Mouse (Mus musculus) liver, embryonic 13.5 days (tissue): ENCODE measurements around the gene Cyth3. TPM values are rescaled to one million over a fixed set of nuclear protein-coding genes. Genes with fewer than 3 reads are reported as not detected.

Experiments
- ATAC-seq: fragments of 200-750 bp; cut with Nextera tagmentation; 2 replicates; pipeline ENCODE4 v1.8.0; 2017; ENCODE audit warnings: low read depth, mild to moderate bottlenecking, moderate number of reproducible peaks, moderate library complexity
- DNase-seq: peaks from one replicate; pipeline ENCODE4 v3.0.0; 2022
- H3K27ac ChIP-seq: fragments of 300-500 bp; sonication (generic); 2 replicates; pipeline ENCODE4 v1.5.1; 2015; ENCODE audit warnings: moderate library complexity, mild to moderate bottlenecking, inconsistent platforms
- H3K27me3 ChIP-seq: fragments of 300-500 bp; sonication (generic); 2 replicates; pipeline ENCODE4 v1.6.1; 2015; ENCODE audit warnings: mild to moderate bottlenecking, inconsistent platforms
- H3K36me3 ChIP-seq: fragments of 300-500 bp; sonication (generic); 2 replicates; pipeline ENCODE4 v1.6.1; 2015; ENCODE audit warnings: mild to moderate bottlenecking, inconsistent platforms
- H3K4me1 ChIP-seq: fragments of 300-500 bp; sonication (generic); replicated peaks from 2 replicates; pipeline ENCODE4 v1.6.1; 2015; ENCODE audit warnings: inconsistent platforms
- H3K4me2 ChIP-seq: fragments of 300-500 bp; sonication (generic); 2 replicates; pipeline ENCODE4 v1.6.1; 2015; ENCODE audit warnings: inconsistent platforms, mild to moderate bottlenecking, moderate library complexity
- H3K4me3 ChIP-seq: fragments of 300-500 bp; sonication (generic); replicated peaks from 2 replicates; pipeline ENCODE4 v1.5.1; 2015; ENCODE audit warnings: mild to moderate bottlenecking, inconsistent platforms
- H3K9ac ChIP-seq: fragments of 300-500 bp; sonication (generic); 2 replicates; pipeline ENCODE4 v1.6.1; 2015; ENCODE audit warnings: mild to moderate bottlenecking, inconsistent platforms
- H3K9me3 ChIP-seq: fragments of 300-500 bp; sonication (generic); replicated peaks from 2 replicates; pipeline ENCODE4 v1.6.1; 2016; ENCODE audit warnings: inconsistent platforms
- WGBS: fragments of 180-500 bp; shearing (Covaris S2); methylation state at CpG from one replicate; pipeline ENCODE4 v1.1.7; 2015; ENCODE audit not compliant: insufficient replicate concordance; 5-methylcytosine and 5-hydroxymethylcytosine counted together
- polyA plus RNA-seq: library from polyadenylated mRNA; unstranded; fragments of >200 nt; fragmentation: Nextera tagmentation; extraction: Ambion mirVana; gene quantifications from 2 replicates; pipeline ENCODE4 v1.2.1, GENCODE M21; 2015

Gene Cyth3
- polyA plus RNA-seq, 1 experiment from 2014 or later: 35.0 TPM

DNA sequence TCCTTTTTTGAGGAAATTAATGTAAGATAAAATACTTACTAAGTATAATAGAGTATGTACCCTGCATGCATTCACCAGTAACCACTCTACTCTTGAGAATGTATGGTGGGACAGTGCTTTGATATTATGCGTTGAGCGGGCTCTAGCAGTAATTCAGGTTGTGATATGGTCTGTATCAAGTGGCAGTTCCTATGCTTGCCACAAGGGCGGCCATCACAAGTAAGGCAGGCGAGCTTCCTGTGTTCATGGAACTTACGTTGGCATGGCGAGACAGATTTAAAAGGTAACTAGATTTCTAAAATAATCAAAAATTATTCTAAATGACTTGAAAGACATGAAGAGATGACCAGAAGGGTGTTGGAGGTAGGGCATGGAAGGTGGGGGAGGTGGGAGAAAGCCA is 5.3 kb downstream of the Cyth3 start:
- WGBS: 86% methylated on average over 6 of the region's 6 CpGs
- peaks cover 19% of the 10 kb centered on the region for H3K36me3 ChIP-seq
- ATAC-seq (no peak), DNase-seq (no peak)
- no peaks in the 10 kb centered on the region for H3K27me3 ChIP-seq
- H3K9ac ChIP-seq: no peak overlapping the region
- no peak overlapping the region for H3K4me2 ChIP-seq
- H3K4me3 ChIP-seq: no peak overlapping the region
- peaks cover 92% of the 10 kb centered on the region for H3K4me1 ChIP-seq
- no peaks in the 10 kb centered on the region for H3K9me3 ChIP-seq
- H3K27ac ChIP-seq: peak overlapping the region; percentile 43

DNA sequence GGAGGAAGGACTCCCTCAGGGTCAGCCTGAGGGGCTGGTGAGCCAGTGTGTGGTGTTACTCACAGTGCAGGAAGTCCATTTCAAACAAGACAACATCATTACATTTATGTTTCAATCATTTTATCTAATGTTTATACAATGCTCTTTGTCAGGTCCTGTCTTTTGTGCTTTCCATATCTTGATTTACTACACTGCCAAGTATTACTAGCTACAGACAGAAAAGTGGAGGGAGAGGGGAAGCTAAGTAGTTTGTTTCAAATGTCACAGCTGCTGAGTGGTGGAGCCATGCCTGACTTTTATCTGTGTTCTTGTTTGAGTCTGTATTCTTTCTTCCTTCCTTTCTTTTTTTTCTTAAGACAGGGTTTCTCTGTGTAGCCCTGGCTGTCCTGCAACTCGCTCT is 5.7 kb downstream of the Cyth3 start:
- H3K9ac ChIP-seq: no peak overlapping the region
- peaks cover 94% of the 10 kb centered on the region for H3K4me1 ChIP-seq
- no peaks in the 10 kb centered on the region for H3K9me3 ChIP-seq
- peak overlapping the region; percentile 43 for H3K27ac ChIP-seq
- H3K4me2 ChIP-seq: no peak overlapping the region
- H3K4me3 ChIP-seq: no peak overlapping the region
- WGBS: 84% methylated on average over 1 of the region's 1 CpGs
- ATAC-seq (no peak), DNase-seq (no peak)
- H3K27me3 ChIP-seq: no peaks in the 10 kb centered on the region
- peaks cover 19% of the 10 kb centered on the region for H3K36me3 ChIP-seq

DNA sequence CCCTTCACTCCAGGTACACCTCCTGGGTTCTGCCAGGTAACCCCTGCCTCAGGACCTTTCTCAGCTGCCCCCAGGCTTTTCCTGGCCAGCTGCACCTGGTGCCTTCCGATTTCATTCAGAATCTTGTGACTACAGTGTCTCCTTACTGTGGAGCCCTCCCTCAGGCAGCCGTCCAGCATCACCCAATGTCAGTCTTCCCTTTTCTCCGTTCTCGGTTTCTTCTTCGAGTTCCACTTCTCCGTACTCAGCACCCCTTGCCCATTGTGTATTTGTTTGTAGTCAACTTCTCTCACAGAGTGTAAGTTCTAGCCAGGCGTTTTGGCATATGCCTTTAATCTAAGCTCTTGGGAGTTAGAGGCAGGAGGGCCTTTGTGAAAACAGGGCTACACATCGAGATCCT is 7.4 kb downstream of the Cyth3 start:
- Histone ChIP-seq H3K36me3 (peaks cover 19% of the 10 kb centered on the region), H3K4me2 (no peak overlapping the region), H3K27ac (peak overlapping the region; percentile 22), H3K27me3 (no peaks in the 10 kb centered on the region), H3K4me3 (no peak overlapping the region), H3K9me3 (no peaks in the 10 kb centered on the region), H3K9ac (no peak overlapping the region), H3K4me1 (peaks cover 95% of the 10 kb centered on the region)
- ATAC-seq: no peak
- WGBS: 88% methylated on average over 8 of the region's 8 CpGs
- no peak for DNase-seq

DNA sequence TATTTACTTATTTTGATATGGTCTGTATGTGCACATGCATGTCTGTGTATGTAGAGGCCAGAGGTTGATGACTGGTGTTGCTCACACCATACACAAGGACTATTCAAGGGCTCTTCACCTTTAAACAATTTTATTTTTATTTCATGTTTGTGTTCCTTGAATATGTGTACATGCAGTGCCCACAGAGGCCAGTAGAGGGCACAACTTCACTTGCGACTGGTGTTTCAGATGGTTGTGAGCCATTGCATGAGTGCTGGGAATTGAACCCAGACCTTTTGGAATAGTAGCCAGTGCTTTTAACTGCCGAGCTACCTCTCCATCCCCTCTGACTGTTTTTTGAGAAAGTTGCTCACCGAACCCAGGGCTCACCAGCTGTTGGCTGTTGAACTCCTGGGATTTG is 8.0 kb downstream of the Cyth3 start:
- ATAC-seq: no peak
- Histone ChIP-seq H3K4me1 (peaks cover 96% of the 10 kb centered on the region), H3K27ac (peak overlapping the region; percentile 94), H3K36me3 (peaks cover 19% of the 10 kb centered on the region), H3K4me3 (no peak overlapping the region), H3K9me3 (no peaks in the 10 kb centered on the region), H3K27me3 (no peaks in the 10 kb centered on the region), H3K4me2 (no peak overlapping the region), H3K9ac (no peak overlapping the region)
- no peak for DNase-seq
- WGBS: 86% methylated on average over 3 of the region's 3 CpGs

DNA sequence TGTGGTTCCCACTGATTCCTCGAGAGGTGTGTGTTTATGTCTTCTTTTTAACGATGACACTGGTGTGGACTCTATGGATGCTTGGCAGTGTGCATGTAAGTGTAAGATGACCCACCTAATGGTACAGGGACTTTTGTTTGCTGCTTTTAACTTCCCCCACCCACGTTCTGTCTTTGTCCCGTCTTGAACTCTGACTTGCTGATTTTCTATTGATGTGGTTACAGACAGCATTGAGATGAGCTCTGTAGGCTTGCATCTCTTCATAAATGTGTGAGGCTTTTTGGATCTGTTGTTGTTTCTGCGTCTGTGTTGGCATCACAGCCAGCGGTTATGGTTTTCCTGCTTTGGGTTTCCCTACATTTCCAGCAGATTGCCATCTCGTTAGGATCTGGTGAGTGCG is 8.5 kb downstream of the Cyth3 start:
- H3K4me1 ChIP-seq: peaks cover 97% of the 10 kb centered on the region

DNA sequence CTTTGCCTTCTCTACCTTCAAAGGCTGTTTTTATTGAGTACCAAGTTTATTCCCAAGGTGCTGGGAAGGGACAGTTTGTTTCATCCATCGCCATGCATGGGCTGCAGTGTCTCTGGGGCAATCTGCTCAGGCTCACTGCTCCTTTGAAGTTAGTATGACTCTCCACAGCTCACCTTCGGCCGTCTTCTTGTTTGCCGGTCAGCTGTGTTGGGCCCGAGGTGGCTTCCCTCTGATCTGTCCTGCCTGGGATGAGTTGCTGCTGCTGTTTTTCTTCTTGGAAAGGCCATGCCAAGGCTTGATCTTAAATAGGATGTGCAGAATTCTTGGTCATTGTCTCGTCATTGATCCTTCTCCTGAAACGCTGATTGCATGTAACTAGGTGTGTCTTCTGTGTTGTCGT is 9.3 kb downstream of the Cyth3 start:
- DNase-seq (no peak), ATAC-seq (no peak)
- WGBS: 76% methylated on average over 8 of the region's 8 CpGs
- H3K9ac ChIP-seq: peak overlapping the region; percentile 63
- no peaks in the 10 kb centered on the region for H3K27me3 ChIP-seq
- peak overlapping the region; percentile 63 for H3K4me2 ChIP-seq
- H3K27ac ChIP-seq: peak overlapping the region; percentile 94
- H3K36me3 ChIP-seq: peaks cover 19% of the 10 kb centered on the region
- H3K9me3 ChIP-seq: no peaks in the 10 kb centered on the region
- peaks cover 97% of the 10 kb centered on the region for H3K4me1 ChIP-seq
- no peak overlapping the region for H3K4me3 ChIP-seq

More for the DNA sequence above, 8.5 kb downstream of the Cyth3 start:
- Histone ChIP-seq H3K4me3 (no peak overlapping the region), H3K27ac (peak overlapping the region; percentile 94), H3K27me3 (no peaks in the 10 kb centered on the region), H3K9ac (peak overlapping the region; percentile 14; the same call in 1 of the 2 replicates), H3K4me2 (0 out of 2 replicates have a peak overlapping the region, but pooled peaks have one; percentile 63), H3K36me3 (peaks cover 19% of the 10 kb centered on the region), H3K9me3 (no peaks in the 10 kb centered on the region)
- ATAC-seq: no peak
- WGBS: 79% methylated on average over 8 of the region's 8 CpGs
- no peak for DNase-seq

DNA sequence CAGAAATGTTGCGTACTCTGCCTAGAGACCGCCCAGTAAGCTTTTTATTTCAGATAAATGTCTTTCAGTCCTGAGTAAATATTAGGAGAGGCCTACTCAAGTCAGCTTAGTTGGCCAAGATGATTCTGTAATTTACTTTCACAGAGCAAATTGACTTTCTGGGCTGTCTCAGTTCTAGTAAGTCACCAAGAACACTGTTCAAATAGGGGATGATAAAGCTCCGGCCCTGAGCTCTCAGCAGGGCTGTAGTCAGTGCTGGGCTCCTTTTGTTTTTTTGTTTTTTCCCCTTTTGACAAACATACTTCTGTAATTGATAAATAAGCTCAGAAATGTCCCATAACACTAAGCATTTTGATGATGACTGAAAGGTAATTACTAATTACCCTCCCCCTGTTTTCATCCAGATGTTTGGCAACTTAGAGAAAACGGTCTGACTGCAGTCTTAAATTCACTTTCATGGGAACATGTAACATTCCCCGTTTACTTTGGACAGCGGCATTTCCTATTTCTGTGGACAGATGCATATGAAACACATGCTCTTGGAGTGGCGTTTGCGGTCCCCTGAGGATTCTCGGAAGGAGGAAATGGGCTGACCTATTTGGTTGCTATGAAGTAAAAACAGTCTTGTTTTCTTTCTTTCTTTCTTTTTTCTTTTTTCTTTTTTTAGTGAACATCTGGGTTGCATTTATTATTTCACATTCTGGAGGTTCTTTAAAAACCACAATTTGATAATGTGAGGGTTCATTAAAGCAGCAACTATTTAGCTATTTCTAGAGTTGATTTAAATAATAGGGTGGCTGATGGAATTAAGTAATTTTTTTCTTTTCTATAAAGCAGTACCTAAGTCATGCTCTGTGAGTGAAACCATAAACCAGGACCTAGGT is 10.7 kb downstream of the Cyth3 start:
- H3K4me3 ChIP-seq: peak overlapping the region; percentile 29
- H3K9me3 ChIP-seq: no peaks in the 10 kb centered on the region
- peak overlapping the region; percentile 63 for H3K9ac ChIP-seq
- 31% methylated on average over 9 of the region's 9 CpGs for WGBS
- H3K27ac ChIP-seq: peak overlapping the region; percentile 94
- peaks cover 95% of the 10 kb centered on the region for H3K4me1 ChIP-seq
- H3K4me2 ChIP-seq: peak overlapping the region; percentile 63
- no peak for ATAC-seq
- H3K36me3 ChIP-seq: peaks cover 19% of the 10 kb centered on the region
- no peaks in the 10 kb centered on the region for H3K27me3 ChIP-seq
- DNase-seq: no peak

DNA sequence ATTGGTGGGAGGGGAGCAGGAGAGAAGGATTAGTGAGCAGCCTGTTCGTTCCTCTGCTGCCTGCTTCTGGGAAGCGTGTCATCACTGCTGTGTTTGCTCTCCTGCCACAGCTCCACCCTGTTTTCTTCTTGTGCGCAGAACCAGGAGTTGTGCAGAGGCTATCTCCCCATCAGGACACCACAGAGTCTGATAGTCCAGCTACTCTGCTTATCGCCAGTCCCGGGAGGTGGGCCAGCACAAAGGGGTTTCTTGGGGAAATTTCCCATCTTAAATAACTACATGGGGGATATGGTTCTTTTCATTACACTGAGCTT is 11.3 kb downstream of the Cyth3 start:
- peak overlapping the region; percentile 94 for H3K27ac ChIP-seq
- no peaks in the 10 kb centered on the region for H3K27me3 ChIP-seq
- peaks cover 95% of the 10 kb centered on the region for H3K4me1 ChIP-seq
- 7% methylated on average over 5 of the region's 5 CpGs for WGBS
- H3K9ac ChIP-seq: peak overlapping the region; percentile 63
- ATAC-seq: peak; percentile 98
- peak; percentile 72 for DNase-seq
- H3K4me2 ChIP-seq: peak overlapping the region; percentile 63
- H3K9me3 ChIP-seq: no peaks in the 10 kb centered on the region
- peaks cover 19% of the 10 kb centered on the region for H3K36me3 ChIP-seq
- H3K4me3 ChIP-seq: peak overlapping the region; percentile 29

DNA sequence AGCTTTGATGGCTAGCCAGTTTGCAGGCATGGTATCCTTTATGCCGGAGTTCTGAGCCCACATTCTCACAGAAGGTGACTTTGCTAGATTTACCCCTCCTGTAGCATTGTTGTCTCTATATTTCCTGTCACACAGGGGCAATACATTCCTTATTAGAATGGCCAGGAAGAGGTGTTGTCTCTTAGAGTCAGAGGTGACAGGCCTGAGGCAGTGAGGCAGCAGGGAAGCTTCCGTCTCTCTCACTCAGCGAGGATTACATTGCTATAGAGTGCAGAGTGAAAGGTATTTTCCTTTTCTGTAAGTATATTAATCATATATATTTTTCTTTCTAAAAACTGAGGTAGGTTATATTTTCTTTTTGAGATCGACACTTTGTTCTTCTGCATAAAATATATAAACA is 11.6 kb downstream of the Cyth3 start:
- H3K4me3 ChIP-seq: peak overlapping the region; percentile 29
- peaks cover 19% of the 10 kb centered on the region for H3K36me3 ChIP-seq

DNA sequence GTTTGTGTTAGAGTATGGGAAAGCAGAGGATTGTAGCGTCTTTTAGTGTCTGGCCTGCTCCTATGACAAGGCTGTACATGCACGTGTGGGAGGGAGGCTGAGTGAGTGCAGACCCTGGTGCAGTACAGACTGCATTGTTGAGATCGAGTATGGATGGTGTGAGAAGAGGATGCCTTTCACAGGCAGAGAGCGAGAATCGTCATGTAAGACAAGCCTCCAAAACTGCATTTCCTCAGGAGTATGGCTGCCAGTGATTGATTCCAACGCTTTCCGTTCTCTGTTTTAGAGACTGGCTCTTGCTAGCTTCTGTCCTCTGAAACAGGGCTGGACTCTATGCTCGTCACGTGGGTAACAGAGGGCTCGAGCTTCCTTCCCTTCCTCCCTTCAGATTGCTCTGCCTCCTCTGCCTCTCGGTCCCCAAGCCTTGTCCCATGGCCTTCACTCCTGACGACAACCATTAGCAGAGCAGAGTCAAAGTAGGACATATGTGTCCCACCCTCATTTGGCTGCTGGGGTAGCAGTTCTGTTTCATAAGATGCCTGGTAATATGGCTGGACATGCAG is 12.4 kb downstream of the Cyth3 start:
- H3K27me3 ChIP-seq: no peaks in the 10 kb centered on the region
- peak overlapping the region; percentile 63 for H3K4me2 ChIP-seq
- H3K9me3 ChIP-seq: no peaks in the 10 kb centered on the region
- peaks cover 16% of the 10 kb centered on the region for H3K36me3 ChIP-seq
- peaks cover 96% of the 10 kb centered on the region for H3K4me1 ChIP-seq
- H3K9ac ChIP-seq: peak overlapping the region; percentile 44
- DNase-seq (no peak), ATAC-seq (no peak)
- peak overlapping the region; percentile 94 for H3K27ac ChIP-seq
- WGBS: 61% methylated on average over 12 of the region's 12 CpGs
- no peak overlapping the region for H3K4me3 ChIP-seq

More for the DNA sequence above, 11.6 kb downstream of the Cyth3 start:
- Histone ChIP-seq H3K9ac (peak overlapping the region; percentile 63), H3K27me3 (no peaks in the 10 kb centered on the region), H3K9me3 (no peaks in the 10 kb centered on the region), H3K4me2 (peak overlapping the region; percentile 63), H3K27ac (peak overlapping the region; percentile 94), H3K4me1 (peaks cover 95% of the 10 kb centered on the region)
- ATAC-seq (peak; percentile 30), DNase-seq (no peak)
- WGBS: 53% methylated on average over 4 of the region's 4 CpGs

DNA sequence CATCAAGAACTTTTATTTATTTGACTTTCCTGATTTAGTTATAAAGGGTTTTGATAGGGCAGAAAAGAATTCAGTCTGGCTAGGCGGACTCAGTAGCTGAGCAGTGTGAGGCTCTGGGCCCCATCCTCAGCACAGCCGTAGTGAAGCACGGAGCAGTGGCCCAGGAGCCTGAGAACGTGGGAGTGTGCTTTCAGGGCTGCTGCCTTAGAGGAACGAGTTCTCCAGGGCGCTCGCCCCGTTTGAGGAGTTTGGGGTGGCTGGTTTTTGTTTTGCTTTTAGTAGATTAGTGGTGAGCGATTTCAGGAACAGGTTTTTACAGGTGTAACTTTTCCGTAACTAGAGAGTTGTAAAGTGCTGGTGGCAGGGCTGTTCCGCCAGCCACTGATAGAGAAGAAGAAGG is 13.1 kb downstream of the Cyth3 start:
- Histone ChIP-seq H3K4me1 (peaks cover 98% of the 10 kb centered on the region), H3K27ac (peak overlapping the region; percentile 94), H3K4me3 (no peak overlapping the region), H3K27me3 (no peaks in the 10 kb centered on the region), H3K4me2 (peak overlapping the region; percentile 47), H3K9ac (peak overlapping the region; percentile 44), H3K9me3 (no peaks in the 10 kb centered on the region), H3K36me3 (peaks cover 8% of the 10 kb centered on the region)
- DNase-seq (no peak), ATAC-seq (no peak)
- 63% methylated on average over 11 of the region's 11 CpGs for WGBS
